Mouse (Mus musculus) urinary bladder, postnatal 10 days (tissue): ENCODE data around the gene Zswim4.

ENCODE experiments used
- DNase-seq: peaks from one replicate; pipeline ENCODE4 v3.0.0; 2022; ENCODE audit warnings: low spot score

The Zswim4 gene

GRCm38 (mm10) chr8:84200126-84200555, 36.7 kb downstream of the Zswim4 start:
- no peak for DNase-seq

- no peak for DNase-seq
Measured at GRCm38 (mm10) chr8:84199348-84200125, 37.3 kb downstream of the Zswim4 start.

- no peak for DNase-seq
Measured at GRCm38 (mm10) chr8:84198871-84199270, 38.0 kb downstream of the Zswim4 start.

GRCm38 (mm10) chr8:84197922-84198774, 38.7 kb downstream of the Zswim4 start:
- DNase-seq, result no peak

GRCm38 (mm10) chr8:84197141-84197921, 39.5 kb downstream of the Zswim4 start:
- no peak for DNase-seq

- DNase-seq, result no peak
Measured at GRCm38 (mm10) chr8:84194224-84194743, 42.6 kb downstream of the Zswim4 start.

- no peak for DNase-seq
Measured at GRCm38 (mm10) chr8:84193566-84193965, 43.3 kb downstream of the Zswim4 start.

GRCm38 (mm10) chr8:84193161-84193560, 43.7 kb downstream of the Zswim4 start:
- no peak for DNase-seq

GRCm38 (mm10) chr8:84192555-84192954, 44.3 kb downstream of the Zswim4 start:
- DNase-seq, result peak; percentile 71

GRCm38 (mm10) chr8:84192023-84192422, 44.8 kb downstream of the Zswim4 start:
- DNase-seq, result no peak

- DNase-seq, result no peak
Measured at GRCm38 (mm10) chr8:84190191-84190867, 46.5 kb downstream of the Zswim4 start.

- no peak for DNase-seq
Measured at GRCm38 (mm10) chr8:84189603-84190002, 47.3 kb downstream of the Zswim4 start.

- no peak for DNase-seq
Measured at GRCm38 (mm10) chr8:84188671-84189070, 48.2 kb downstream of the Zswim4 start.

GRCm38 (mm10) chr8:84187065-84187755, 49.6 kb downstream of the Zswim4 start:
- DNase-seq, result no peak

GRCm38 (mm10) chr8:84186547-84186946, 50.3 kb downstream of the Zswim4 start:
- no peak for DNase-seq

- DNase-seq, result no peak
Measured at GRCm38 (mm10) chr8:84185117-84185516, 51.7 kb downstream of the Zswim4 start, which contains the start of gene Nanos3. Gene Nanos3 (minus strand): TSS chr8:84185217.

- DNase-seq, result no peak
Measured at GRCm38 (mm10) chr8:84184085-84185043, 52.5 kb downstream of the Zswim4 start.

- no peak for DNase-seq
Measured at GRCm38 (mm10) chr8:84183261-84184084, 53.4 kb downstream of the Zswim4 start.

- no peak for DNase-seq
Measured at GRCm38 (mm10) chr8:84182833-84183232, 54.0 kb downstream of the Zswim4 start.
